Mouse (Mus musculus) adrenal gland (tissue): Measurements from ENCODE around the gene Cops3.

Experiments
- intact Hi-C: fragments of 180-260 bp; cut with DNase I; formaldehyde crosslinking; loops from one replicate; pipeline ENCODE4 v1.15.1; 2025

Cops3 gene

GRCm38 (mm10) chr11:59779406-59779805 is 60.2 kb downstream of the Cops3 start:
- intact Hi-C loops, result no loop called here

- intact Hi-C loops, result no loop called here
Measured at GRCm38 (mm10) chr11:59778874-59779223, 60.8 kb downstream of the Cops3 start.

GRCm38 (mm10) chr11:59778181-59778873 is 61.3 kb downstream of the Cops3 start:
- intact Hi-C loops, result no loop called here

- intact Hi-C loops, result no loop called here
Measured at GRCm38 (mm10) chr11:59777259-59777658, 62.4 kb downstream of the Cops3 start.

- intact Hi-C loops, result no loop called here
Measured at GRCm38 (mm10) chr11:59775435-59776148, 64.0 kb downstream of the Cops3 start.

- intact Hi-C loops, result no loop called here
Measured at GRCm38 (mm10) chr11:59774522-59774921, 65.1 kb downstream of the Cops3 start.

- intact Hi-C loops, result no loop called here
Measured at GRCm38 (mm10) chr11:59772902-59773301, 66.7 kb downstream of the Cops3 start.

- intact Hi-C loops, result no loop called here
Measured at GRCm38 (mm10) chr11:59772291-59772690, 67.3 kb downstream of the Cops3 start.

- intact Hi-C loops, result no loop called here
Measured at GRCm38 (mm10) chr11:59770753-59771152, 68.9 kb downstream of the Cops3 start.

- intact Hi-C loops, result no loop called here
Measured at GRCm38 (mm10) chr11:59769738-59770137, 69.9 kb downstream of the Cops3 start.

GRCm38 (mm10) chr11:59769307-59769706 is 70.3 kb downstream of the Cops3 start:
- intact Hi-C loops, result no loop called here
